Mouse (Mus musculus): ENCODE results near the gene Nod1. TPM values are rescaled to one million over a fixed set of nuclear protein-coding genes. Genes with fewer than 3 reads are reported as not detected.

The Nod1 gene
- total RNA-seq, 4 experiments from 2014 or later, result 4.7 to 7.6 (median 6.2) TPM

DNA sequence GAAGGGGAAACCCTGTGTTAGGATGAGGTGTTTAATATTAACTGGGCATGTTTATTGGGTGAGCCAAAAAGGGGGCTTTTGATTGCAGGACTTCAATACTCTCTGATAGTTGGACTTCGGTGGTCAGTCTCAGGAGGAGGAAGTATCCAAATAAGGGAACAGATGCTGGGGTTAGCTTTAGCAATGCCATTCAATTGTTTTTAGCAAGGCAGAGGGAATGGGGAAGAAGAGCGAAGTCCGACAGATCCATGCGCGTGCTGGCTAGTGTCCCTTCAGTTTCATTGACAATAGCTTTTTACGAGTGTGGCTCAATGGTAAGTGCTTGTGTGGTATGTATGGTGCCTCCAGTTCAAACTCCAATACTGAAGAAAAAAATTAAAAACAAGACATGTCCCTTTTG lies 31.3 kb downstream of the Nod1 start:
- DNase-seq (ENCODE audit: low spot score in 2 of 2), result no peak

DNA sequence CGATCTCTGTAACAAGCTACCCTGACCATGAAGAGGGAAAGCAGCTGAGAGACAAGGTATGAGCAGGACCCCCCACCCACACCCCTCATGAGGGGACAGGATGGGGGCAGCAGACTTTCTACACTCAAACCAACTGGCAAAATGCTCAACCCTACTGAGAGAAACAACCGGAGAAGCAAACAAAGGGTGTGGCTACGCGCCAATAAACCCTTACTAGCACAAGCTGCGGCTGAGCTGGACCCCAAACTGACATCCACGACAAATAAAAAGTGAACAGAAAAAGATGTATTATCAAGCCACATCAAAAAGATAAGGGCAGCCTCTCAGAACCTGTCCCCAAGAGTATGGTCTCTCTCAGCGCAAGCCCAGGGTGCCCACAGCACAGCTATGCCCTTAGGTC lies 32.3 kb downstream of the Nod1 start:
- DNase-seq (ENCODE audit: low spot score in 2 of 2), result no peak

DNA sequence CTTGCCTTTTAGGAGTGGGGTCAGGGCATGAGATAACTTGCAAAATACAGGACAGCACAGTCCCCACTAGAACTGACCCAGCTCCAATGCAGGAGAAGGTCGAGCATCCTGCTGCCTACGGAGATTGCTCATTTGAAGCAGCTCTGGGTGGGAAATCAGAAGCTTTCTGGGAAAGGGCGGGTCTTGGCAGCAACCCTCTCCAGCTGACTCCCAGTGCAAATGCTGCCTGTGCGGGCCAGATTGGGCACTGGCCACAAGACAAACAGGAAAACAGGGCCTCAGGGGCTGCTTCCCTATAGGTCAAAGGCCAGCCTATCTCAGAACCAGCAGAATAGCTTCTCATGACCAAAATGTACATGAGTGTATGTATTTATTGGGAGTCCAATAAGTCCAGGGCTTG lies 32.8 kb downstream of the Nod1 start:
- no peak for DNase-seq (ENCODE audit: low spot score in 2 of 2)

DNA sequence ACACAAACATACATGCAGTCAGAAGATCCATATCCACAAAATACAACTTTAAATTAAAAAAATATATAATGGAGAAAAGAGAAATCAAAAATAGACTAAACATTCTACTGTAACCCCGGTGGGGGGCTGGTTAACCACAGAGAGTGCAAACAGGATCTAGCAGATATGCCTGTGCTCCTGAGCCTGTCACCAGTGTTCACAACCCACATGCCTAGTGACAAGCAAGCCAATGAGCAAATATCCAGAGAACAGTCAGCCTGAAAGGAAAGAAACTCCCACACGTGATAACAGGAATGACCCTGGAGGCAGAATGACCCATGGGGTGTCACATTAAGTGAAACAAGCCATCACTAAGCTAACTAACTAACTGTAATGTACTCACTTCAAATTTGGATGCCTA lies 35.9 kb downstream of the Nod1 start:
- DNase-seq (ENCODE audit: low spot score in 2 of 2), result no peak

DNA sequence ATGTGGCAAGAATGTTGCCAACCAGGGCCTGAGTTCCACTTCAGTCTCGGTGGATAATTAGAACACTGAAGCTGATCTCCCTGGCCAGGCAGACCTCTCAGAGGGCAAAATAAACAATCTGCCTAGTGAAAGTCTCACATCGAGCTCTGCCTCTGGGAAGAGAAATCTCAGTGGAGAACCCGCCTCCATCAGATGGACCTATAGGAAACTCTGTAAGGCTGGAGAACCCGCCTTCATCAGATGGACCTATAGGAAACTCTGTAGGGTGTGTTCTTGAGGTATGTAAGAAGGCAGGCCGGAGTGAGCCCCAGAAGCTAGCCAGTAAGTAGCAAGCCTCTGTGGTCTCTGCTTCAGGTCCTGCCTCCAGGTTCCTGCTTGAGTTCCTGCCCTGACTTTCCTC lies 37.5 kb downstream of the Nod1 start:
- no peak for DNase-seq (ENCODE audit: low spot score in 2 of 2)

DNA sequence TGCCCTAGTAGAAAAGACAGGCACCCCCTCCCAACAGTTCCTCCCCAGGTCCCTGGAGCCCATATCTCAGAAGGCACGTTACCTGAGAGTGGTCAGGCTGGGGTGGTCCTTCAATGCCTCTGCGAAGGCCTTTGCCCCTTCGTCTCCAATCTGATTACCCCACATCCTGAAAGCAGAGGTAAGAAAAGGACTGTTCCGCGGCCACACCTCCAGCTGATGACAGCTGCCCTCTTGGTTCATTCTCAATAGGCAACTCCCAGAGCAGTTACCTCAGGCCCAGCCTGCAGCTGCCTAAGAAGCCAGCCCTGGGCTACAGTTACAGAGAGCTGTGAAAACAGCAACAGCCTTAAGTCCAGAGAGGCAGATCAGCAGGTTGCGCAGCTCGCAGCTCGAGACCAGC lies 38.1 kb downstream of the Nod1 start:
- no peak for DNase-seq (ENCODE audit: low spot score in 2 of 2)

DNA sequence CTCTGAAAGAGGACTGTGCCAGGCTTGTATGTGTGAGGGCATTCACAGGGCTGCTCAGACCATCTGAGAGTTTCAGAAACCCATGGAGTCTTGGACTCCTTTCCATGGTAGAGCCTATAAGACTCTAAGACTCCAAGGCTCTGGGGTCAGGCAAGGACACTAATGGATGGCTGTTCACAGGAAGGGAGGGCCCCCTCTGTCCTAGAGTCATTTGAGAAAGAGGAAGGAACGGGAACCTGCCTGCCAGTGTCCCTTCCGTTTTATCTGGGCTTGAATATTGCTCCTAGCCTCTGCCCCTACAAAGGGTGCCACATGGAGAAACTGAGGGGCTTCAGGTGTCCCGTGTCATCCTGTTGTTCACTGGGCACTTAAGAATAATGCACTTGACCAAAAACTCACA lies 38.5 kb downstream of the Nod1 start:
- no peak for DNase-seq (ENCODE audit: low spot score in 2 of 2)

DNA sequence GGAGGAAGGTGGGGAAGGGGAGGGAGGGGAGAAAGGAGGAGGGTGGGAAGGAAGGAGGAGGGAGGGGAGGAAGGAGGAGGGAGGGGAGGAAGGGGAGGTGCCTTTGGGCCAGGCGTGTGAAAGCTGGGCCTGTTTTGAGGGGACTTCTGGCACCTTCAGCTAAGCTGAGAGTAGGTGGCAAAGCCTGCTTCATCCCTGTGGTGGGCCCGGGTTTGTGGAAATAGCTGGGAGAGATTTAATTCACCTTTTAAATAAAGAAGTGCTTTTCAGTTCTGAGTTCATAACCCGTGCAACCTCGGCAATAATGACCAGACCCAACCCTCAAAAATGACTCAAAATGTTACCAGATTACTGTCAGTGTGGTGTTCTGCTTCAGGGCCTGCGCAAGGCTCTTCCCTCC lies 39.2 kb downstream of the Nod1 start:
- no peak for DNase-seq (ENCODE audit: low spot score in 2 of 2)

DNA sequence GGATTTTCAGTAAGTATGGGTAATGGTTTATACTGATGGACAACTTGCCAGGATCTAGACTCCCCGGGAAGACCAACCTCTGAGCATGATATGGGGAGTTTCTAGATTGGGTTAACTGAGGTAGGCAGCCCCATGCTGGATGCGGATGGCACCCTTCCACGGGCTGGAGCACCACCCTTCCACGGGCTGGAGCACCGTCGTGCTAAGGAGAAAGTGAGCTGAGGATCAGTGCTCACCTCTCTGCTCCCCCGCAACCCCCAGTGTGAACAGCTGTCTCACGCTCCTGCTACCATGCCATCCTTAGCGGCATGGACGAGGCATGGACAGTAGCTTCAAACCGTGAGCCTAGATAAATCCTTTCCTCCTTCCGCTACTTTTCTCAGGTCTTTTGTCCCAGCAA lies 39.9 kb downstream of the Nod1 start:
- DNase-seq (ENCODE audit: low spot score in 2 of 2), result no peak

DNA sequence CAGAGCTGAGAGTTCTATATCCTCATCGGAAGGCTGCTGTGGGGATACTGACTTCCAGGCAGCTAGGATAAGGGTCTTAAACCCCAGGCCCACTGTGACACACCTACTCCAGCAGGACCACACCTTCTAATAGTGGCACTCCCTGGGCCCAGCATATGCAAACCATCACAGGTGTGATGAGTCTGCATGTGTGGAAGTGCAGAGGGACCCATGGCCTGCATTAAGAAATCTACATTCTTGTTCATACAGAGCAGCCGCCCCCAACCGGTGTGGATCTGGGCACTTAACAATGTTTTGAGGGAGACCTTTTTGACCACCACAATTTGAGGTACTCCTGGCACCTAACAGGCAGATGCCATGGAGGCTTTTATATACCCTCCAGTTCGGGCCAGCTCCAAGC lies 40.8 kb downstream of the Nod1 start:
- DNase-seq (ENCODE audit: low spot score in 2 of 2), result no peak

DNA sequence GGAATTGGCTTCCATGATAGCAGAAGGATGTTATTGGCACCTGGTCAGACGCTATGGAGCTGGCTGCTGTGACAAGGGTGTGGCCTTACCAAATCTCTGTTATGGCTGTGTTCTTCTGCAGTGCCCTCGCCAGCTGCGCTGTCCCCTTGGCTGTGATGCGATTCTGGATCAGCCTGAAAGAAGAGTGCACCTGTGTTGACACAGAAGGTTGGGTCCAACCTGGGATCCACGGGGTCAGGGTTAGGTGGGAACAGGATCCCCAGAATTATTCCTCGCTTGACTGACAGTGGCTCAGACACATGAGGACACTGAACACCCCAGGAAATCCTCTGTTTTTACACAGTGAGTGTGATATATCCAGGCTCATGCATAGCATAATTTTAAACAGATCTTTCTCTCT lies 44.5 kb downstream of the Nod1 start:
- no peak for DNase-seq (ENCODE audit: low spot score in 2 of 2)

DNA sequence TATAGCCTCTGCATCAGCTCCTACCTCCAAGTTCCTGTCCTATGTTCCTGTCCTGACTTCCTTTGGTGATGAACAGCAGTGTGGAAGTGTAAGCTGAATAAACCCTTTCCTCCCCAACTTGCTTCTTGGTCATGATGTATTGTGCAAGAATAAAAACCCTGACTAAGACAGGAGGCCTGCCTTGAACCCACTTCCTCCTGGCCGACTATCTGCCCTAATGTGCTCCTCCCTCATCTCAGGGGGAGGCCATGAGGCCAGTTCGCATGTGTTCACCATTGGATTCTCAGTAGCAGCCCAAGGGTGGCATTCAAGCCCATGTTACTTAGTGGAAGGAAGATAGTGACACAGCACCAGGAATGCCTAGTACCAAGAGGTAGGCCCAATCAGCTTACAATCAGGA lies 45.5 kb downstream of the Nod1 start:
- no peak for DNase-seq (ENCODE audit: low spot score in 2 of 2)

DNA sequence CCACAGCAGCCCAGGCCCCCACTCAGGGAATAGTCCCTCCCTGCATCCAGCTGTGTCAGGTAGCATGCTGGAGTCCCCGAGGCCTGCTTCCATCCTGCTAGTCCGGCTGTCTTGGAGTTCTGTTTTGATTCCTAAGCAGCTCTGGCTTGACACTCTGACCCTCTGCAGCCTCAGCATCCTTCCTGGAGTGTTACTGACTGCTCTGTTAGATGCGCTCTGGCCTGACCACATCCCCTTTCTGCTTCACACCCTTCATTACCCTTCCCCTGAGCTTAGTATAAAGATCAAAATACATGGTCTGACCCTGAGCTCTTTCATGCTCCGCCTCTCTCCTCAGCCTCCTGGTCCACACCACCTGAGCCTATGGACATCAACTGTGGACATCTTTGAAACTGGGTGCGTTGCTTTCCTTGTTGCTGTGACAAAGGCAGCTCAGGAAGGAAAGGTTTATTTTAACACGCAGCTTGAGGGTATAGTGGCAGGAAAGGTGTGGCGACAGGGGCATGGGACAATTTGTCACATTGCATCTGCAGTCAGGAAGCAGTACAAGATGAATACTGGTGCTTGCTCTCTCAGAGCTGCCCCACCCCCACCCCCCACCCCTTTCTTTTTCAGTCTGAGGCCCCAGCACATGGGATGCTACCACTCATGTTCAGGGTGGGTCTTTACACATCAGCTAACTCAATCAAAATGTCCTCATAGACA lies 46.5 kb downstream of the Nod1 start:
- DNase-seq (ENCODE audit: low spot score in 2 of 2), result no peak

DNA sequence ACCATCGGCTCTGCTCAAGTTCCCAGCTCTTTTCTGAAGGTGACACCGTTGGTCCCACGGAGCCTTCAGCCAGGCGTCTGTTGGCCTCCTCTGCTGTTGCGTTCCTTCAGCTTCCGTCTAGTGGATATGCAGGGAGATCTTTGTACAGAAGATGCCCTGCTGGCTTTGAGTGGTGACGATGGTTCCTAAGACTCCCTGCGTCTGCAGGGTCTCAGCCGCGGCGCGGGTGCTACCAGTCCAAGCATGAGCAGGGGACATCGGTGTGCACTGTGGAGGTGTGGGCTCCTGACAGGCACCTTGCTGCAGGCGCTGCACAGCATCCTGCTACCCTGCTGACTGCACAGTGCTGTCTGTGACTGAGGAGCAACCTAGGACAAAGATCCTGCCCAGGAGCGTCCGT lies 47.9 kb downstream of the Nod1 start:
- no peak for DNase-seq (ENCODE audit: low spot score in 2 of 2)

DNA sequence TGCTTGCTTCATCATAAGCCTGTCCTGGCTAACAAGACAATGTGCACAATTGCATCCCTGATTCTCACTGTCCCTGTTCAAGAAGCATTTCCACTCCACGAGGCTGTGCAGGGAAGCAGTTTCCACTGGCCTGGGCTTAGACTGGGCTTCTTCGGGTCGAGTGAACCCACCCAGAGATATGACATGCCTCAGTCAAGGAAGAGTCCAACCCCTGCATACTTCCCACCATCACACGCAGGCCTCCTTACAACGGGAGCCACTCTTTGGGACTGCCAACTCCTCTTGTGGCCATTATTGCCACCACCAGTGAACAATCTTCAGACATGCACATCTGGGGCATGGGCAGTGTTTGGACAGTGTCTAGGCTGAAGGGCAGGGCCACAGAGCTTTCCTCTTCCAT lies 53.9 kb downstream of the Nod1 start:
- no peak for DNase-seq (ENCODE audit: low spot score in 2 of 2)

DNA sequence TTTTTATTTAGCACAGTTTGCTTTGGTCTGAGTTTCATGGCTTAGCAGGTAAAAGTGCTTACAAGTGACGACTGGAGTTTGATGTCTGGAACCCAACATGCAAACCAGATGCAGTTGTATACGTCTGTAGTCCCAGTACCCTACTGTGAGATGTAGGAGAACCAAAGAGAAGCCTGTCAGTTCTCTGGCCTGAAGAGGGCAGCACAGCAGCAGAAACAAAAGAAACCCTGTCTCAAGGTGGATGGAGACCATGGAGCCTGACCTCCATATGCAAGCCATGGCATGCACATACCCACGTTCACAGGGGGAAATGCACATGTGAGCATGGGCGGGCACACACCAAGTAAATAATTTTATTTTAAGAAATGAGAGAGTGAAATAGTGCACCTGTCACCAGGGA lies 54.9 kb downstream of the Nod1 start:
- DNase-seq (ENCODE audit: low spot score in 2 of 2), result peak in 1 of 2 experiments; percentile 40

DNA sequence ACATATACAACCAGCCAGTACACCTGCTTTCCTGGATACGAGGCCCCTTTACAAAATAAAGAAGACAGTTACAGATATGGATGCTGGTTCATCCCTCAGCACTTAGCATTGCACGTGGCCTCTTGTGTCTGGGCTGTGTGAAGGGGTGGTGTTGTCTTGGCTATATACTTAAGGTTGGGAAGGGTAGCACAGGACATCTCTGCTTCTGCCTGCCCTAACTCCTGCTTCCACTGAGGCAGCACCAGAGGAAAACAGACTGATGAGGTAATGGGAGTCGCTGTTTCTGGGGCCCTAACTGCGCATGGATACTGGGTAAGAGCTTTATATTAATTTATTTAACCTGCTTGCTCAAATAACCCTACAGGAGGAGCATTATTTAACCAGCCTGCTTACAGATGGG lies 55.5 kb downstream of the Nod1 start:
- no peak for DNase-seq (ENCODE audit: low spot score in 2 of 2)

DNA sequence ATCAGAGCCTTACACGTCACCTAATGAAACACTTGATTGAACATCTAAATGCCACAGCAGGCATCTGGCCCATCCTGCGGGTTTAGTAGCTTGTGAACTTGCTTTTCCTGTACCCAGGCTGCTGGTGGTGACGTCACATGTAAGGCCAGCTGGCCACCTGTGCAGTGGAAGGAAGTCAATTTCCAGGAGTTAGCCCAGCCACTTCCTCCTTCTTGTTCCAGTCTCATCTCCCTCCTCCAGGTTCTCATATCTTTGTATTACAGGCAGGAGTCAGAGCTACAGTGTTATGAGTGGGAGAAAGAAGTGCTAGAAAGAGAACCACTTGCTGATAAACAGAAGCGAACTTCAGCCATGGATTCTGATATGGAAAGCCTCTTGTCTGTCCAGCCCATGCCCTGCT lies 56.2 kb downstream of the Nod1 start:
- DNase-seq (ENCODE audit: low spot score in 2 of 2), result no peak

DNA sequence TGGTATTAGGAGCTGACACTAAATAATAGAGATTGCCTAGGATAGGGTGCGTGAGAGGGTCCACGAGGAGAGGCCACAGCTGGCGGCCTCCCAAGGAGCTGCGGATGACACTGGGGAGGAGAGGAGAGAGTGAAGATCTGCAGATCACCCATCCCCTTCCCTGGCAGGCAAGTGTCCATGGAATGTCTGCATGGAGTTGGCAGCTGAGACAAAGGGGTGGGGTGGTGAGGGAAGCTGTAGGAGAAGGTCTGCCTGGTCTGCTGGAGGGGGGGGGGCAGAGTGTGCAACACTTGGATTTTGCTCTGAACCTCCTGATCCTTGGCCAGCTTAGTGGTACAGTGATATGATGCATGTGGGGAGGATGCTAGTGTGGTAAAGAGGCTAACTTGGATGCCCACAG lies 57.4 kb downstream of the Nod1 start:
- DNase-seq (ENCODE audit: low spot score in 2 of 2), result no peak

DNA sequence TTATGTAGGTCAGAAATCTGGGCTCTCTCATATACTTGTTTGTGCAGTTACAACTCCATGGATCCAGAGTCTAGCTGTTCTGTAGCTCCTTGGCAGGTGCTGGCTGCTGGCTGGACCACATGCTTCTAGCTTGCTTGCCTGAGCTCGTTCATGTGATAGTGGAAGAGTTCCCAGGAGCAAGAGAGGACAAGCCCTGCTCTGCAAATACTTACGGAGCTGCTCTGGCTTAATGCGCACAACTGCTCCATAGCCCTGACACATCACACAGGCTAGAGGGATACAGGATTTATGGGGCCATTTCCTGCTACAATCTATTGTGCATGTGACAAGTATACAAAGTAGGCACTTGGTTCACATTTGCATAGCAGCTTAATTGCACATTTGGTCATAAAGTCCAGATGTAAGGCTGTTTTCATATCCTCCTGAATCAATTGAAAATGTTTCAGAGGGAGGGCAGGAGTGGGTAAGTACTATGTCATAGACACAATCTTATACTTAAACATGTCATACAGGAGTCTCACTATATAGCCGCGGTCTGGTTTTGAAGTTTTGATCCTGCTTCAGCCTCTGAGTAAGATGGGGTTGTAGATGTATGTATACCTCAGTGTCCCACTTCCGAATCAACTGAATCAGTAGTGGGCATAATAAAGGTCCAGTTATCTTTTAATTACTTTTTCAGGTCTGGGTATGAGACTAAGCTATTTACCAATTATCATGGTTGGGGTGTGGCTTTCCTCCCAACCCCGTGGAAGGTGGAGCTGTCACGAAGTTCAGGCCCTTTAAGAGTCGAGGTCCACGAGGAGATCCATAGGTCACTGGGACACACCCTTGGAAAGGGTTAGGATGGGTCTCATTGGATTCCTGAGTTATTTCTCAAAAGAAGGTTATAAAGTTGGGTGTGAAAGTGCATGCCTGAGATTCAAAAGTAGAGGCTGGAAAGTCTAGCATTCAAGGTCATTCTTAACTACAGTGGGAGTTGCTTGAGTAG lies 66.1 kb downstream of the Nod1 start:
- DNase-seq (ENCODE audit: low spot score in 2 of 2), result no peak

DNA sequence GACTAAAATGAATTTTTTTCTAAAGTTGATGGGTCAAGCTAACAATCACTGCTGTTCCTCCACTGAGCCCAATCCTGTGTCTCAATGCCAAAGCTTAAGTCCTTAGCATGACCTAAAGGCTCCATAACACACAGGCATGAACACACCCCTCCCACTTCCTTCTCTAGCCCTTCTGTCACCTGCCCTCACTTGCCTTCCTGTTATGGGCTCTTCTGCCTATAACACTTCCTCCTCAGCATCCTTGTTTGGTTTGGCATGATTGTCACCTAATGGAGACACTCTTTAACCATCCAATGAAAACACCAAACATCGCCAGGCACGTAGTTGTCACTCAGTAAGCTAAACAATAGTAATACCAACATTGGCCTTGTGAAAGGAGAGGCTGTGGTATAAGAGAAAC lies 69.9 kb downstream of the Nod1 start:
- no peak for DNase-seq (ENCODE audit: low spot score in 2 of 2)

DNA sequence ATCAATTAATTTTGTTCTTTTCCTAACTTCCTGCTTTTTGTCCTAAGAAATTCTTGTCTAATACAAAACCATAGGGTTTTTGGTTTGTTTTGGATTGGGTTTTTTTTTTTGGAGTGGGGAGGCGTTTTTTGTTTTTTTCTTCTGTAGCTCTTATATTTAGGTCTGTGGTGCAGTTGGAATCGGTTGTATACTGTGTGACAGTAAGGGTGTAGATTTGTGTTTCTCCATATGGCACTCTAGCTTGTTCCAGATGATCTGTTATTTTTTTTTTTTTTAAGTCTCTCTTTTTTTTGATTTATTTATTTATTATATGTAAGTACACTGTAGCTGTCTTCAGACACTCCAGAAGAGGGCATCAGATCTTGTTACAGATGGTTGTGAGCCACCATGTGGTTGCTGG lies 72.2 kb downstream of the Nod1 start:
- DNase-seq (ENCODE audit: low spot score in 2 of 2), result no peak

DNA sequence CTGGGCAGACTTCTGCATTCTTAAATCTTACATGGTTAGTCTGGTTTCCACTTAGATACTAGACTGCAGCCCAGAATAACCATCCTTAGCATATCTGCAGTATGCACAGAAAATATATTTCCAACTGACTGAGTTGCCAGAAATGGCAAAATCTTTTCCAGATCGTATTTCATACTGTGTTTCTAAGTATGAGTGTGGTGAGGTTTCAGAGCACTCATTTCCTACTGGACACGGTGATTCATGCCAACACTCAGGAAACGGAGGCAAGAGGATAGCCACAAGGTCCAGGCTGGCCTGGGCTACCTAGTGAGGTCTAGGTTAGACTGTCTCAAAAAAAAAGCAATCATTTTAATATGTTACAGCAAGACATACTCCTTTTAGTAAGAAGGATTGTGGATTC lies 81.0 kb downstream of the Nod1 start:
- no peak for DNase-seq (ENCODE audit: low spot score in 2 of 2)
